Mouse (Mus musculus) brain, embryonic 18.5 days (tissue): ENCODE data around the gene Tdgf1.

ENCODE experiments used
- DNase-seq: peaks from one replicate; pipeline ENCODE4 v3.0.0-alpha.2; 2012; ENCODE audit warnings: low read depth, low spot score

The Tdgf1 gene

GRCm38 (mm10) chr9:110914631-110915236 lies 31.2 kb downstream of the Tdgf1 start:
- DNase-seq: no peak

DNA sequence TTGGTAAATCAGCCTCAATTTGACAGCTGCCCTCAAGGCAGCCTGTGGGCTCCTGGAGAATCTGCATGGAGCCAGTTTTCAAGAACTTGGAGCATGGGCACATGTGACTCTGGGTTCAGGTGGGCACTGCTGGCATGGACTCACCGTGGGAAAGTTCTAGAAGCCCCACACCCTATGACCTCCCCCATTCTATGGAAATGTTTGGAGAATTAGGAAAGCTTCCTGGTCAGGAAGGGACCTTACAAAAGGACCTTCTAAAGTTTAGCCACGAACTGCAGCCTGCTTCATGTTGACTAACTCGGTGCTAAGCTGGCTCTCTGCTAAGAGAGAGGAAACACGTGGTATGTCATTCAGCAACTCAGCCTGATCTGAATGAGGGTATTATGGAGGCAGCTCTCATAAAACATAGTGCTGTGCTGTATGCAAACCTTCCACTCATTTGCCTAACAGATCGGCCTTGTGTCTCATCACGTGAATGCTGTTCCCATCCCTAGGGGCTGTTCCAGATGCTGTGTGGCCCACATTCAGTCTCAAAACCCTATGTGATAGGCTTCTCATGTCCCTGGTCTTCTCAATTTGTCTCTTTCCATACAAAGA lies 36.5 kb downstream of the Tdgf1 start:
- DNase-seq: no peak

DNA sequence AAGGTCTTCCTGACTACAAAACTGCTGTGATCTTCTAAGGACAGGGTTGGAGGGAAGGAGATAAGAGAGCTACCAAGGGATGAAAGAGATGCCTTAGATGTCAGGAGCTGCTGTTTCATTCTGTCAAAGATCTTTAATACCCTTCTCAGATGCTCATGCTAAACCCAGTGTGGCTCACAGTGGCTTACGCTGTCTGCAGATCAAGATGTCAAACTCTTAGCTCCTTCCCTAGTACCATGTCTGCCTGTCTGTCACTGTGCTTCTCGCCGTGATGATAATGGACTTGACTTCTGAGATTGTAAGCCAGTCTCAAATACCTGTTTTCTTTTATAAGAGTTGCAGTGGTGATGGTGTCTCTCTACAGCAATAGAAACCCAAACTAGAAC lies 37.3 kb downstream of the Tdgf1 start:
- no peak for DNase-seq

DNA sequence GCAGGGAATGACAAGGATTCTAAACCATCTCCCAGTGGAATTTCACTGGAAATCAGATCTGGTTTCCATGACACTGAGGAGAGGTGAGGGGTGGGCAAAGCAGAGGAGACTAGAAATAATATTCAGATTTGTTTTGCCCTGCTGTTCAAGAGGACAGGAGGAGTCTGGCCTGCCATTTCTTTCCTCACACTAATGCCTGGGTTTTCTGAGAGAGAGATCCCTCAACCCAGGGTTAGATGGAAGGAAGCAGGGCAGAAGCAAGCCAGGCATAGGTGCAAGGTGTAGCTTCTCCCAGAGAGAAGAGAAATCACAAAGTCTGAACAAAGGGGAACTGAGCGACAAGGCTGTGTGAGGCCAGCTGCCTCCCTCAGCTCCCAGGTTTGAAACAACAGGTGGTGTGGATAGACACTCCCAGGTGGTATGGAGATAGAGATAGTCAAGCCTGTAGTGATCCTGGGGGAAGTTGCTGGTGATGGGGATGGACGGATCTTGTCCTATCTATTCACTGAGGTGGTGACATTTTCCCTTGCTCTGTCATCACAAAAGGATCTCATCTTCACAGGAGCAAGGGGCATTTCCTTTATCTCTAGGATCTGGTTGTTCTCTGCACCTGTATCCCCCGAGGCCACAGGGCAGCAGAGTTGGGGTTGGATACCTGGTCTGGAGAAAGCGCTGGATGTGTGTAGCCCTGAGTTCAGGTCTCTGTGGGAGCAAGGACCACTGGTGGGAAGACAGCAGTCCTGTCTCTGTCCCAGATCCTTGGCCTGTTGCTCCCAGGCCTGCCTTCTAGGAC lies 37.9 kb downstream of the Tdgf1 start:
- no peak for DNase-seq

- DNase-seq: no peak
These were observed 38.6 kb downstream of the Tdgf1 start for GRCm38 (mm10) chr9:110907201-110907837.

- DNase-seq: no peak
These were observed 43.7 kb downstream of the Tdgf1 start for GRCm38 (mm10) chr9:110902271-110902670.

GRCm38 (mm10) chr9:110901204-110901603 lies 44.8 kb downstream of the Tdgf1 start:
- DNase-seq: no peak

DNA sequence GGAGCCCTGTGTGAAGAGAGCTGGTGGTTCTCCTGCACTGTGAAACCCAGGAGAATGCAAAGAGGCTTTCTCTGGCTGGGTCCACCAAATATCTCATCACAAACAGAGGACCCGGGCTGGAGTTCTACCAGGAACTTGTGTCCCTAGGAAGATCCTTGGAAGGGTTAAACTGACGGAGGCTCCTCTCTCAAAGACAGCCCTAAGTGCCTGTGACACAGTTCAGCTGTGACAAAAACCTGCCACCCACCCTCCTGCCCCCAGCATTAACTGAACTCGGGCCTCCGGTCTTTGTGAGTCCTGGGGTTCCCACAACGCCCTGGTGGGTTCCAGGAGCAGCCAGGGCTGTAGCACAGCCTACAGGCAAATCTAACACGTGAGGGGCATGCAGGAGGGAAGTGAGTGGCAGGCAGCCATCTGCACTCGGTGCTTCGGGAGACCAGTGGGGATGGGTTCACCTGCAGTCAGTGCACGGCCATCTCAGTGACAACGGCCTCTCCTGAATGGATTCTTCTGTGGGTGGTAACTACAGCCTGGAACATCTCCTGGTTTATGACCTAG lies 46.4 kb downstream of the Tdgf1 start:
- DNase-seq: no peak

- DNase-seq: no peak
These were observed 49.4 kb downstream of the Tdgf1 start for GRCm38 (mm10) chr9:110896595-110896994.

- DNase-seq: no peak
These were observed 50.0 kb downstream of the Tdgf1 start for GRCm38 (mm10) chr9:110895994-110896393.

DNA sequence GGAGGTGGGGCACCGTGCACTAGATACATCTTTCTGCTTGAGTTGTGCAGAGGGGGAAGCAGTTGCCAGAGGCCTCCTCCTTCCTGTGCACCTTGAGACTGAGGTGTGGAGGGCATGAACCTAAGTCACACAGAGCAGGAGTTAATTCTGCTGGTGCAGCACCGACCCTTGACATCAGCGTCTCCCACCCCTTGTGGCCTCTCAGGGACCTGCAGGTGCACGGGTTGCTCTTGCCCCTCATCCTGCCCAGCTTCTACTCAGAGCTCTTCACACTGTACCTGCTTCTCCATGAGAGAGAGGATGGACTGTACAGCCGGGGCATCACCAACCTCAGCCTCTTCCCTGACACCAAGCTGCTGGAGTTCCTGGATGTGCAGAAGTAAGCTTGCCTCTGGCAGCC lies 50.5 kb downstream of the Tdgf1 start:
- no peak for DNase-seq

GRCm38 (mm10) chr9:110893429-110893828 lies 52.5 kb downstream of the Tdgf1 start:
- DNase-seq: no peak

DNA sequence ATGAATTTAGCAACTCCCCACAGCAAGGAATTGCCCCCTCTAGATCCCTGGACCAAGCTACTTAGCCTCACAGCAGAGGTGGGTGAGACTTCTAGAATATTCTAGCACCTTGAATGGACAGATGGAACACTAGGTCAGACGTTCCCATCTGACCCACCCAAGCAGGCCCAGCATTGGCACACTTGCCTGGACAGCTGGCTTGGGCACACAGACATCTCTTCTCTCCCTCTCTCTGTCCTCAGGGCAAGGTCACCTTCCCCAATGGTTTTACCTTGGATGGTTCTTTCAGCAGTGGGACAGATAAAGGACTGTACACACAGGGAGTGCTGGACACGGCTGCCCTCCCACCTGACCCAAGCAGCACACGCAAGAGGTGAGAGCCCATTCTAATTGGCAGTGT lies 53.4 kb downstream of the Tdgf1 start:
- DNase-seq: no peak

- no peak for DNase-seq
These were observed 54.7 kb downstream of the Tdgf1 start for GRCm38 (mm10) chr9:110891077-110891828.

DNA sequence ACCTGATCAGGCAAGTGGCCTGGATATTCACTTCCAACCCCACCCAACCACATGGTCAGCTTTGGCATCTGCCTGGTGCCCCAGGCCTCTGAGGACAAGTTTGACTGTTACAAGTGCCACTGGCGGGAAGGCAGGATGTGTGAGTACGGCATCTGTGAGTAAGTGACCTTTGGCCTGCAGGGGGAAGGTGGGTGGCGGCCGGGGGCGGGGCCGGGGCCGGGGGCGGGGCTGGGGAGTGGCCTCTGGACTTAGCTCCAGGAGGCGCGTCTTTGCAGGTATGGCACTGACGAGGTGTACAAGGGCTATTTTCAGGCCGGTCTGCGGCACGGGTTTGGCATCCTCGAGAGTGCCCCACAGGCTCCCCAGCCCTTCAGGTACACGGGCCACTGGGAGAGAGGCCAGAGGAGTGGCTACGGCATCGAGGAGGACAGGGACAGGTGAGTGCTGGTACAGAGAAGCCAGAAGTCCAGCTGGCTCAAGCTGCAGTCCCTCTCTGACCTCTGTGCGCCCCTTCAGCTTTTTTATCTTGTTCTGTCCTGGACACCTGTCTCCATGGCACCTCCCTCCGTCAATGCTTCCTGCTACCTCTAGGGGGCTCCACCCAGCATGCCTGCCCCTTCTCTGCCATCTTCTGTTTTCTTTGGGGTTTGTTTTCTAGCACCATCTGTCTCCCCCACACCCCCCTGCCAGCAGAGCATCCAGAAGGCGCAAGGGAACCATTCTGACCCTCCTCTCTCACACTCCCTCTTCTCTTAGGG lies 55.8 kb downstream of the Tdgf1 start:
- no peak for DNase-seq
